Mouse (Mus musculus) liver (tissue): ENCODE measurements around the gene Tle4.
"Not testable (repeated sequence)": the region's sequence is repeated elsewhere in the genome, so short reads cannot be mapped to it uniquely, and the experiment has no call there.

Experiments used
- DNase-seq: peaks from one replicate; pipeline ENCODE4 v3.0.0-alpha.2; 2020; ENCODE audit warnings: mixed read lengths

The Tle4 gene

DNA sequence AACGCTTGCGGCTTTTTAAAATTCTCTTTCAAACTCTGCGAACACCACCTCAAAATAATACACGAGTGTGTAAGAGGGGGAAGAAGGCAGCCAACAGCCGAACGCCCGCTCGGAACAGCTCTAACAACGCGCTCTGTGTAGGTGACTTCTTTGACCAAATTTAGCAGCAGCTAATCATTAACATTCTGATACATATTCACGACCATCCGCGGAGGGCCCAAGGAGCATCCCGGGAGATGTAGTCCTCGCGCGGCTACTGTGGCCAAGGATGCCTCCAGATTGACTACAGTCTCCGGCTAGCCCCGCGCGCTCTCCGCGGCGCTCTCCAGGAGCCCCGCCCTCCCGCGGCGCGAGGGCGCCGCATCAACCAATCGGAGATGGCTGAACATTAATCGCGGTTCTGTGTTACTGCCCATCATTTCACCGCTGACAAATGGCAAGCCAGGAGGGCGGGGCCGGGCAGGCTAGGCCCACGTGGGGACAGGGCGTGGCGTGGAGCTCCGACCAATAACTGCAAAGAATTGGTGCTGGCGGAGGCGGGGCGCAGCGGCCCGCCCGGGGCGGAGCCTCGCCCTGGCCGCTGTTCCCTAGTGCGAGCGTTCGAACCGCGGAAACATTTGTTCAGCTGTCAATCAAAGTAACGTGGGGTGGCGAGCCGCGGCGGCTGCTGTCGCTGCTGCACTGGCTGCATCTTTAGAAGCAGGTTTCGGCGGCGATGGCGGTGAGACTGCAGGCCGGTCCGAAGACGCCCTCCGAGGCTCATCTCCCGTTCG, at the start of gene Tle4:
Tle4 (minus strand) TSS at position 135 of the 773 bp plus-strand sequence.
- peak; percentile 100 for DNase-seq

DNA sequence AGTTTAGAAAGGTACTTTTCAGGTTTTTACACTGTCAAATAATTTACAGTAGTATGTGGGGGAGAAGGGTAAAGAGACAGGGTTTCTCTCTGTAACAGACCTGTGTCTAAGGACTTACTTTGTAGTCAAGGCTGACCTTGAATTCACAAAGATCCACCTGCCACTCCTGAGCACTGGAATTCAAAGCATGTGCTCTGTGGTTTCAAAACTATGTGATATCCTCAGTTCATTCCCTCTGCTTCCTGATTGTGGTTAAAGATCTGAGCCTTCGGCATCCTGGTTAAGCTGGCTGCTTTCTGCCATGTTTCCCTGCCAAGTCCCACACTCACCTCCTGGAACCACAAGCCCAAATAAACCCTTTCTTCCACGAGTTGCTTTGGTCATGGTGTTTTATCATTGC, 47.8 kb upstream of the Tle4 start:
- no peak for DNase-seq

DNA sequence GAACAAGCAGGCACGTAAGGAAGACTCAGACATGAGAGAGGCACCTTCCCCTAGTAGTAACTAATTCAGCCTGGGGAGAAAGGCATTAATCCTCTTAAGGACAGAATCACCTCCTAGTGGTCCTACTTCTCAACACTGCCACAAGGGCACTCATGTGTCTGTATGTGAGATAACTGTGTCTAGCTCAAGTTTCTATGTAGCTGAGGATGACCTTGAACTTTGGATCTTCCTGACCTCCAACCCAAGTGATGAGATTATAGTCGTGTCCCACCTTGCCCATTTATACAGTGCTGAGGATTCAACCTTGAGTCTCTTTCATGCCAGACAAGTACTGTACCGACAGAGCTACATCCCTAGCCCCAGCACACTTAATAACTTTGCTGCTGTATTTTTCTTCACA, 46.9 kb upstream of the Tle4 start:
- DNase-seq, result no peak

DNA sequence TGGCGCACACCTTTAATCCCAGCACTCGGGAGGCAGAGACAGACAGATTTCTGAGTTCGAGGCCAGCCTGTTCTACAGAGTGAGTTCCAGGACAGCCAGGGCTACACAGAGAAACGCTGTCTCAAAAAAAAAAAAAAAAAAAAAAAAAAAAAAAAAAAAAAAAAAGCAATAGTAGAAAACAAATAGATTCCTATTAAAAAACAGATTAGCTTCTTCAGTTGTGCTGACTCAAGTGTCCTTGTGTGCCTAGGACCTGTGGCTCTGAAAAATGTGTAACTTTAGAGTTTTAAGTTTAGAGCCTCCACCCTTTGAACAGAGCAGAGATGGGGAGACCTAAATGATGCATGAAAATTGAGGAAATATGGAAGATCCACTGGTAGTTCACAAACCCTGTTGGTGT, 45.2 kb upstream of the Tle4 start:
- DNase-seq, result not testable (repeated sequence)

DNA sequence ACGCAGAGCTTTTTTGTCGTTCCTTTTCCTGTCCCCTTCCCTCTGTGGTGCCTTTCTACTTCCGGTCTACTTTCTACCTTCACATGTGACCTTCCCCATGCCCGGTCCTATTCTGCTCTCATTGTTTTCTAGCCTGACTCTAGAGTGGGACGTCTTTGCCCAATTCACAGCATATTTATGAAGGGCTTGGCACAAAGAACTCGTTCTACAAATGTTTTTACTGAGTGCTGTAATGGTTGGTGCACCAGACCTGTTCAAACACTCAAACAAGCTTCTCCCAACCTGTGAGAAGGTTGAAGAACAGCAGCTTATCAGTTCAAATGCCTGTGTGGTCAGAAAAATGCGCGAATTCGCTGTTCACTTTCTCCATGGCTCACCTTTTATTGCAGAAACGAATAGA, 44.8 kb upstream of the Tle4 start:
- DNase-seq, result no peak

DNA sequence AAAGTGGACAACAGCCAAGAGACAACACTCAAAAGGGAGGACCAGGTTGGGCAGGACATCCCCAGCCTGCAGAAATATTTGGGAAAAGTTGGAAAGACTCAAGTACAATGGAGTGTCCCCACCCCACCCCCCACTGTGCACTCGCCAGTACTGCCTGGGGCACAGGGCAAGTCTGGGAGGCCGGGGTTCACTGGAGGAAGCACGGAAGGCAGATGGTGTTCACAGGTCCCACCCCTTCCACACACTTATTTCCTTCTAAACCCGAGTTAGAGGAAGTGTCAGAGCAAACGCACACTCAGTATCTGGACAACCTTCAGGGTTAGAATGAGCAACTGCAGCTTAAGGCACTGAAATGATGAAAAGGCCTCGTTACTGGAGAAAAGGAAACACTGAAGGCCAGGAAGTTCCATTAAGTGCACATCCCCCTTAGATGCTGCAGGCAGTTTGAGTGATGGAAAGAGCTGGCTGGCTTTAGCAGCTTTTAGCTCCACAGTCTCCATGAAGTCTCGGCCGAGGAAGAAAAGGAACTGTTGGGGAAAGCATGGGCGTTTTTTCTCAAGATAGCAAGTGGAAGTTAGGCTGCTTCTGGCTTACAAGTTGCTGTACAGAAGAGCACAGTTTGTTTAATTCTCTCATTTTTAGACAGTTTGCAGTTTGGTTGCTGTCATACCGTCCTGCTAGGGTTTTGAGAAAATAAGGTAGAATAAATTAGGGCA, 37.5 kb upstream of the Tle4 start:
- peak; percentile 33 for DNase-seq

DNA sequence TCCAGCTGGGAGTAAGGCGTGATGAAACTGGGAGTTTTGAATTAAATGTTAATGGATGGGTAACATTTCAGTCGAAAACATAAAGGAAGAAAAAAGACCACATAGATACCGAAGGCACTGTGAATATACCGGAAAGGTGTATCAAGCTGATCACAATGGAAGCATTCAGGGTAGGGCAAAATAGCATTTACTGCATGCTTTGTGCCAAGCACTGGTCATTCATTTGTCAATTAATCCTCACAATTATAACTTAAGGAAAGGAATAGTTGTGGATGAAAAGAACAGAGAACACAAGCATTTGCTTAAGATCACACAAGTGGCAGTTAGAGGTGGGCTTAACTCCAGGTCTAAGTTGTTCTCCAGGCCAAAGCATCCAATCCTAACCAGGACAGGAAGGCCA, 25.5 kb upstream of the Tle4 start:
- DNase-seq, result no peak

DNA sequence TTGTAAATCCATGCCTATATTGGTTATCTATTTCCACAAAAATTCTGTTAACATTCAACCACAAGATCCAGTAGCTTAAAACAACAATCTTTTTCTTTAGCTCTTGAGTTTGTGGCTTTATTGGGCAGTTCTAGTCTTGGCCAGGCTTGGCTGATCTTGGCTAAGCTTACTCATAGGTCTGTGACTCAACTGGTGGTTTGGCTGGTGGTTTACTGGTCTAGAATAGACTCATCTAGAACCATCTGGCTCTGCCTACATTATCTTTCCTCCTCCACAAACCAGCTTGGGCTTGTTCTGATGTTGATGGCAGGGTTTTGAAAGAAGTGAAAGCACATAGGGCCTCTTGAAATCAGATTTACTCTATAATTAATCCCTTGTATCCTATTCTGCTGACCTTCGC, 22.7 kb upstream of the Tle4 start:
- no peak for DNase-seq

DNA sequence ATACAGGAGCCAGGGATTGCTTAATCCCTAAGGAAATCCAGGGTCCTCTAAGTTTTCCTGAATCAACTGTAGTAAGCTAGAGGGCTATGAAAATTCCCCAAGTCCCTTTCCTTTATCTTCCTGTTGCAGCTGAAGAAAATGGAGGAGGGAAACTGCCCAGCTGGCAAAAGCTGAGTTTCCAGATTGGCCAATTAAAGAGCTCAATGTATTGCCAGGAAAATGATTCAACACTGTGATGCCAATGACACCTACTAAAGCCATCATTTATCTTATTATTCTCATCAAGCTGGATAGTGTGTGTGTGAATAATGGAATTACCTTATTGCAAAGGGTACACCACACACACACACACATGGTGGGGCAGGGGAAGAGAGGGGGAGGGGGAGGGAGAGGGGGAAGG, 22.0 kb upstream of the Tle4 start:
- no peak for DNase-seq

DNA sequence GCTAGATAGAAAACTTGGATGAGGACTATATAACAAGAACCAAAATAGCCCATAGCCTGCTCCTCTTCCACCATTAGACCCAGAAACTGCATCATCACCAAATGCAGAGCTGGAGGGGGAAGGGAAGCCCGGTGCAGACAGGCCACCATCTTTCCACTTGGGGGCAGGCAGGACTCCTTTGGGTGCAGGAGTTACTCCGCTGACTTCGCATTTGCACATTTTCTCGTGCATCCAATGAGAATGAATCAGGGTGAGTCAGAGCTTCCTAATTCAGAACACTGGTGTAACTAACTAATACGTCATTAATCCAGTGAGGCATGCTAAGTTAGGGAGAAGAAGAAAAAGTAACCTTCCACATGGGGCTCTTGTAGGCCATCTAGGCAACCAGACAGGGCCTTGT, 17.0 kb upstream of the Tle4 start:
- DNase-seq, result no peak

DNA sequence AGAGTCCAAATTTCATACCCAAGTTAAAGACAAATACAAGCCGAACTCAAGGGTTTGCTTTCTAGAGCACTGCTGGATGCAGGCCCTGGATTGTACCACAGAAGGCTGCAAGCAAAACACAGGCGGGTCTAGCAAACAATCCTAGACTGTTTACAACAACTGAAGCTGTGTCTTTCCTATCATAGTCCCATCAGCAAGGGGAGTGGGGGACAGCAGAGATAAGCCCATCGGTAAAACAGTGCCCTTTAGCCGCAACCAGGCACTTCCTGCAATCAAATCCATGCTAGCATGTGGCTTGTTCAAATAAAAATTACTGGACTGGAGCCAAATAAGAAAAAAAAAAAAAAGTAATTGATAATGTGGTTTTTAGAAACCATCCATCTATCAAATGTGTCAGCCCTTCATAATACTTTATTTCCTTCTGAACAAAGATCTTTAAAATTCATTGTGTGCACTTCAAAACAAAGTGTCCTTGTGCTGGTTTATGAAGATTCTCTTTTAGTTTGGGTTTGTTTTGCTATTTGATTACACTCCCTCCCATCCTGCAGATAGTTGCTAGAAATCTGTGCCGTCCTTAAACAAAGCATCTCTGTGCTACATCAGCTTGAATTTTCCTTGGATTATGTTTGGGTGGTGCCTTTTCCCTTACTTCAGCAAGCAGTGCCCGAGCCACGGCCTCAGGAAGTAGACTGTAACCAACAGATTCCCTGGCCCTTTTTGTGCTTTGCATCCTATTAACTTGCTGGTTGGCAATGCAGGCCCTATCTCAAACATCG, 12.9 kb upstream of the Tle4 start:
- DNase-seq, result no peak

DNA sequence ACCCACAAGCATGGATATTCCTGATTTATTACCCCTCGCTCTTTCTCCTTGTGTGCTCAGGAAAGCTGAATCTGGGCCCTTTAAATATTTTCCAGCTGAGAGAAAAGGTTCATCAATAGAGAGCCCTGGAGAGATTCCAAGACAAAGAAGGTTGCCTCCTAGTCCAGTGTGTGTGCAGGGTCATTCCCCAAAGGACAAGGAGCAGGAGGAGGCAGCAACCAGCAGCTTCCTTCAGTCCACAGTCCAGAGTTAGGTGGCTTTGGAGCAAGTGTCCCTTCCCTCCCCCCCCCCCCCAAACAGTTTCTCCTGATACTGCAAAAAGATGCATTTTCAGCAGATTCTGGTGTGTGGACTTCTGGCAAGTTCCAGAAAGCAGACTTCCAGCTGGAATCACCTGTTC, 3.0 kb upstream of the Tle4 start:
- DNase-seq, result no peak

DNA sequence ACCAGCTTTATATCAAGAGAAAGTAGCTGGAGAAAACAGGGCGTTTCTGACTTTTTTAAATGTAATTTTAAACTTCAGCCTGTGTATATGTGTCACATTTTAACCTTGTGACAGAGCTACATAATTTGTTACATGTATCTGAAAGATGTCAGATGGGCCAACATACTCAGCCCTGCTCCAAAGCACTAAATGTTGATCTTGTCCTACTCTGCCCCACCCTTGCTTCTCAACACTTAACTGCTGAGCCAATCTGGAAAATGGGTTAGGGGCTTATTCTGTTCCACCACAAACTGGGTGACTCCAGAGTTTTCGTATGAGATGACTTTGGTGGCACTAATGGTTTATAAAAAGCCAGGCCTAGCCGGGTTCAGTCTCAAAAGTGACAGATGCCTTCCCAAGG, 2.5 kb upstream of the Tle4 start:
- no peak for DNase-seq

DNA sequence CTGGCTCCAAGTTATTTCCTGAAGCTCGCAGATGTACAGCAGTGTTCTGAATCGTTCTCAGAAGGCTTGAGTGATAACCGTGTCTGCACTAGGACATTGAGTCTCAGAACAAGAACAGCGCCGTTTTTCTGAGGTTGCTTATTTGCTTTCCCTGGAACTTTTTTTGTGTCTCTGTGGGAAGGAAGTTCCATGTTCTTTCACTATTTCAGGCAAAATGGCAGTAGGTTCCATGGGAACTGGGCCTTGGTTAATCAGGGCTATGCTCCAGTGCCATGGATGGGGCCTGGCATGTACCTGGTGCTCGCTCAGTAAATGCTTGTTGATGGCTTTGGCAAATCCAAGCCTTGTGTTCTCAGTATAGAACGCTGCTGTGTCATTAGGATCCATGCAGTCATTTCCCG, 2.0 kb upstream of the Tle4 start:
- DNase-seq, result no peak

DNA sequence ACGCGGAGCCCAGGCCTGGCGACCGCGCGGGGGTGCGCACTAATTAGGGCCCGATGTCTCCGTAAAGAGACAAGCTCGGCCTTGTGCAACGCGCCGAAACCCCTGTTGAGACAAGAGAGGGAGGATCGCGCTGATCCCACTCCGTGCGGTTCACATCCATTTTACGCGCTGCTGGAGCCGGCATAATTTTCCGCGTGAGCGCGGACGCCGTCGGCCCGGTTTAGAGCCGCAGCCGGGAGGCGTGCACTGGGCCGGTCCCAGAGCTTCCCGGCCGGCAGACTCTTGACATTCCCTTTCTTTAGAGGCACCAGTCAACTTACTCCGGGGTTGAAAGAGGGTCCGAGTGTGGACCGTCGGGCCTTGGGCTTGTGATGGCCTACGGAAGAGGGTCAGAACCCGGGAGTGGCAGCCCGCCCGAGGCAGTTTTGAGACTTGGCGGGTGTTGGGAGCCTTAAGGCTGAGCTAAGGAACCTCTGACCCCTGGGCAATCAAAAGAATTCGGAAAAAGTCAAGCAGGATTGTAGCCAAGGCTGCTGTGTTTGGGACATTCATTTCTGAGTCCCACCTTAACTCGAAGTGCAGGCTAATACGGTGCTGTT, 938 bp upstream of the Tle4 start:
- DNase-seq, result no peak

DNA sequence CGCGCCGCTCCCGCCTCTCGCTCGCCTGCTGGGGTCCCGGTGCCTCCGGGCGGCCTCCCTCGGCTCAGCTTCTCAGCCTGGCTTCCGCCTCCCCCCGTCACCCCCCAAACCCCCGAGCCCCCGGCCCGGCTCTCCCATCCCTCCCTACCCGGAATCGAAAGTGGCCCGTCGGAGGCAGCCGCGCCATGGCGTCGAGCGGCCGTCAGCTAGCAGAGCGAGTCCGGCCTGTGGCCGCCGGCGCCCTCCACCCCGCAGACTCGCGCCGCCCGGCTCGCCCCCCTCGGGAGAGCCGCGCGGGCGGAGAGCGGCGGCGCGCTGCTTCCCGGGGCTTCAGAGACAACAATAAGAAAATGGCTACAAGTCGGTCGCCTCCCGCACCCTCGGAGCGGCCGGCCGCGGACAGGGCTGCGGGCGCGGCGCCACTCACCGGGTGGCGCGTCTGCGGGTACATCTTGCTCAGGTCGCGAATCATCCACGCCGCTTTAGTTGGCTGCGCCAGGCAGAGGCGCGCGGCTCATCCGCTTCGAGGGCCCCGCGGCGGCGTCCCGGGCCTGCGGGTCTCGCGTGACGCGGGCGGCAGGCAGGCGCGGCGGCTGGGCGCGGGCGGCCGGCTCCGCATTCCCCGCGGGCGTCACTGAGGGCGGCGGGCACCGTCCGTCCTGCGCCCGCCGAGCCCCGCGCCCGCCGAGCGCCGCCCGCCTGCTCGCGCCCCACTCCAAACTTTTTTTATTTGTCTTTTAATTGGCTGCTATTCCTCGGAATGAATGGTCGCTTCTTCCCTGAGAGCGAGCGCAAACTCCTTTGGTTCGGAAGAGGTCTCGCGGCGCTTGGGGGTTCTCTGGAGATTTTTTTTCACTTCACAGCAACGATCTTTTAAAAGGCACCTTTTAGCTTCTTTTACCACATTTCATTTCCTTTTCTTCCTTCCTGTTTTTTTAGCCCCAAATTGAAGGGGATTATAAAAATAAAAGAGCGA, 622 bp downstream of the Tle4 start:
- DNase-seq, result peak; percentile 58

DNA sequence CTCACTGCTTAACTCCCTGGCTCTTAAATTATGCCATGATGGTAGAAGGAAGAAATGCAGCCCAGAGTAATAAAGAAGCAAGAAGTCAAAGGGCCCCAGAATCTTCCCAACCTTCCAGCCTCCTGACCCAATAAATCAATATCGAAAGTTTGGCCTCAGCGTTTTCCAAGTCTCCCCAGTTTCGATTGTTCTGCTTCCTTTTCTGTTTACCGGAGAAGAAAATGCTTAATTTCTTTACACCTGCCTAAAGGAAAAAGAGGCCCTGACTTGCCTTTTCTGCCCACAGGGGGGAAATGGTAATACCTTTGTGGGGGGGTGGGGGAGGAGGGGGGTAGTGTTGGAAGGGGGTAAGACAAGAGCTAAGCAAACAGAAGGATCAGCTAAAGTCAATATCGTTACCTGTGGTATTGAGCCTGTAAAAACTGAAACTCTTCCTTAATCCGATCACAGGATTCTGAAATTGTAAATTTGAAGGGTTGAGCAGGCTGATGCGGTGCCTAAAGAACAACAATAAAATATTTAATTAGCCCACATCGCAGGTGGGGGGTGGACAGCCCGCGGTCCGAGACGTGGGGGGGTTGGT, 1.4 kb downstream of the Tle4 start:
- DNase-seq, result no peak

DNA sequence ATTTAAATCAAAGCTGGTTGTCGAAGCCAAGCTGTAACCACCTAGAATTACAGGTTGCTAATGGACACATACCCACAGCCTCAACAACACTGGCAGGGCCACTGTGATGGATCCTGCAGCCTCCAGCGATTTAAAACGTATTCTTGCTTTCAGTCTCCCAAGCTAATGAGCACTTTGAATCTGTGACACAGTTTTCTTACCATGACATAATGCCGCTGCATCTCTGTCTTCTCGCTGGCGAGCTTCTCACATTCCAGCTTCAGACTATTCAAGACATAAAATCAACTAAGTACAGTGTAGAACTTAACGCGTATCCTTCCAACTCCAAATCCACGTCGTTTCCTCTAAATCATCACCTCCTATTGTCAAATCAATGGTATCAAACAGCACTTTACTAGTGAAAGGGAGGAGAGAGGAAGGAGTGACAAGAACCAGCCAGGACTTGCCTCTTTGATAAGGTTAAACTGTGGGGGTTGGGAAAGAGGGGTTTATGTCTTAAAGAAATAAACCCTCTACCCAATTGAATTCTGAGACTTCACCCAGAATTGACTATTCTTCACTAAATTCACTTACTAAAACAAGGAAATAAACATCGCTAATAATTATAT, 2.4 kb downstream of the Tle4 start:
- no peak for DNase-seq

DNA sequence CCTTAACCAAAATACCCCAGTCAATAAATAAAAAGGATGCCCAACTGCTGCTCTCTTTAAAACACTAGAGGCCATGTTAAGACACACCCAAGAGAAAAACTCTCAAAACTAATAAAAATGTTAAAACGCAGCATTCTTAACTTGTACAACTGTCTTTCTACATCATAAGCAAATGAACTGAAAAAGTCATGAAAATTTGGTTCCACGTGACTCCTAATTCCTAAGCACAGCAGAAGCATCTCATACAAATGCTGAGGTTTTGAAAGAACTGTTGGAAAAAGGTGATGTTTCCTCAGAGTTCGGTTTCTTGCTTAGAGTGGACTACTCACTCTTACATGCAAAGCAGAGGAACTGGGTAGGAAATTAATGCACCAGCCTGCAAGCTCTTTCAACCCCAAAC, 3.3 kb downstream of the Tle4 start:
- DNase-seq, result no peak

DNA sequence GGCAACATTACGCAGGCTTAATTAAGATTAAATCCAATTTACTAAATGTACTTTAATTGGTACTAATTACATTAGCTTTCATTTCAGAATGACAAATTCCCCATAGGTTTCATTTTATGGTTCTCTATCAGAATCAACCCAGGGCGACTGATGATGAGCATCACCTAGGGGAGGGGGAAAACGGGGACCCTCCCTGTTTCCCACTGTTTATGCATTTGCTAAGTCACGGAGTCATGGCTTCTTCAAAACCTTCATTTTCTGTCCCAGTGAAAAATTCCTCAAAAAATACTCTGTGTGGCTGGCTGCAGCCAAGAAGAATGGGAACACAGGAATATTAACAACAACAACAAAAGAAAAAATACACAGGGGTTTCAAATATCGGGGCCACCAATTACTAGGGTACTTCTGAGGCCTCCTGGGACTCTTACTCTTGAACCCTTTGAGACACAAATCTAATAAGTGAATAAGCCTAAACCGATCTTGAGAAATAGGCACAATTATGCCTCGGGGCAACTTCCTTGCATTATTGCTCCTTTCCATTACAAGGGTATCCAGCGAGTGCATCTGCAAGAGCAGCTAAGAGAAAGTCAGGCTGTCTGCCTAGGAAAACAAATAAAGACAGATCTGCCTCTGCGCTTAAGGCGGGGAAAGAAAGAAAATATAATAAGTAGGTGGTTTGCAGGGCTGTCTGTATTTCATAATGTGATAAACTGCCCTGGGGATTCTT, 5.9 kb downstream of the Tle4 start:
- no peak for DNase-seq

DNA sequence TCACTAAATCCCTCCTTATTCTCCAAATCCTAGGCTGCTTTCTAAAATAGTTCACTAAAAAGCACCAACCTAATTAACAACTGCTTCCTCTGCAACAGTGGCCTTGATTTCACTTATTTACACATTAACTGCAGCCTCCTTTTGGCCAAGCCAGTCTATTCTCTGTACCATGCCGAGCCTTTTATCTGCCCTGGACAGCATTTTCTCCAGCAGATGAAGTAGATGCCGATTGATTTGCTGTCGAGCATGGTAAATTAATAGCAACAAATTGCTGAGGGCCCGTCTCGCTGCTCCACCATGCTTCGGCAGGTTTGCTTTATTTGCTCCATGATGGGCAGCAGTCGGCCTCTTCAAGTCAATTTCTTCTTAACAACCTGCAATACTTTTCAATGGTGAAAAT, 7.7 kb downstream of the Tle4 start:
- no peak for DNase-seq
